Mouse (Mus musculus): ENCODE data around the gene Palm3.

Gene Palm3

DNA sequence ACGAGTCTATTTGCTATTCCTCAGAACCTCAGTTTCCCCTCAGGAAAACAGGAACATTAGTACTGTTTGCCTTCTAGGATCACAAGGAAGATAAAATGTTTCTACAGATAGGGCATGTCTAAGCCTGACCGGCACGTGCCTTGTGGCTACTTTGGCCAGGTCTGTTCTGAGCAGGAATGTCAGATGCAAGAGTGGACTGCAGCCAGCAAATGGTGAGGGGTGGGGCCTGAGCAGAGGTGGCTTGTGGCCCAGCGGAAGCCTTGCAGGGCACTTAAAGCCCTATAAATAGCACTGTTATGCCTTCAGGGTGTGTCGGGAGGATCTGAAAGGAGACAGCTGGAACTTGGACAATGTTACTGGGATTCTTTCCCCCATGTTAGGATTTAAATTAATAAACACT is 1.8 kb downstream of the Palm3 start:
- DNase-seq (ENCODE audit: low read depth, low spot score), result no peak

DNA sequence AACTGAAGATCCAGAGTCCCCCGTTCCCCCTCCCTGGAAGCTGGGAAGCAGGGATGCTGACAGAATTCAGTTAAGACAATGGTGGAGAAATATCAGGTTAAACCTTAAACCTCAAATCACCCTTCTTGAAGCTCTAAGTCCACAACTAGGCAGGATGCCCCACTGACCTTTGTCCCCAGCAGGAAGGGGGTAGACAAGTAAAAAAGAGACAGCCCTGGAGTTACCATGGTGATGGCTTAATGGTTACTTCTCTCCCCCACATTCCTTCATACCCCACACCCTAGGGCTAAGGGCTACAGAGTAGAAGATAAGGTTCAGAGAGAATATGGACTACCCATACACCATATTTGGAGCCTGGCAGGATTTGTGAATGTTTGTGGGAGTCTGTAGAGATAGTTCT is 2.4 kb downstream of the Palm3 start:
- no peak for DNase-seq (ENCODE audit: low read depth, low spot score)

DNA sequence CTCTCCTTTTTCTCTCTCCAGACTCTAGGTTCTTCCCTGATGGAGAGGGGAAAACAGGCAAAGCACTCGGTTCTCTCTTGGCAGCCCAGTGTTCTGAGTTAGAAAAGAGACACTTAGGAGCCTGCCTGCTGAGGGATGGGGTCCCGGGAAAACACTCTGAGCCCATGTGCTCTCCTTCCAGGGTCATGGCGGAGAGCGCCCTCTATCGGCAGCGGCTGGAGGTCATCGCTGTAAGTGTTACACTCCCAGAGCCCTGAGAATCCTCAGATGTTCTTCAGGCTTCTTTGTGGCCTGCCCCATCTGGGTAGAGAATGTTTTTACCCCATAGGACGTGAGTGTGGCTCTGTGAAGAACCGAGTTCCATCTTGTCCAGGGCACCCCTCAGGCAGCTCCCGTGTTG is 2.9 kb downstream of the Palm3 start:
- no peak for DNase-seq (ENCODE audit: low read depth, low spot score)

DNA sequence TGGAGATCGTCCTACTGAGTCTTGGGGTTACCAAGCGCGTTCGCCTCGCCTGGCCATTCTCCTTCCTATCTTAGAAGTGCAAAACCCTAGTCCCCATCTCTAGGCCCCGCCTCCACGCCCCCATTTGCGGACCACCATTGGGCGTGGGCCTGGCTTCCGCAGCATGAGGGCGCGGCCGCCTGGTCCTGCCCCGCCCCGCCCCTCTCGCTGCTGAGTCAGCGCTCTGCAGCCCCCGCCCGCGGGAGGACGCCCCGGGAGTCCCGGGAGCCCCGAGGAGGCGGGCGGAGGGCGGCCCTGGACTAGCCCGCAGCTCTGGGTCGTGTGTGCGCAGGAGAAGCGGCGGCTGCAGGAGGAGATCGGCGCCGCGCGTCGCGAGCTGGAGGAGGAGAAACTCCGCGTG is 4.6 kb downstream of the Palm3 start:
- no peak for DNase-seq (ENCODE audit: low read depth, low spot score)

DNA sequence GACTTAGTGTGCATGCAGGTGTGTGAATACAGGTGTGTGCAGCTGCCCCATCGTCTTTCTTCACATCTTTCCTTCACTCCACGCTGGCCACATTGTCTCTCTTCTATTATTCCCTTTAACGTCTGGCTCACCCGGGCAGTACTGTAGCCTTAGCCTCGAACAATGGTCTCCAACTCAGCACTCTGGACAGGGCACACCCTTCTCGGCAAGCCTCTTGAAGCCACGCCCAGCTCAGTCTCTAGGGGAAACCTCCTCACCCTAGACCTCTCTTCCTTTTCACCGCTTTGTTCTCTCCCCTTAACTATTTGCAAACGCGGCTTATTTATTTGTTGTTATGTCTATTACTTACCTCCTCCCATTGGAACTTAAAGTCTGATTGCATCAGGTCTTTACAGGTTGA is 6.2 kb downstream of the Palm3 start:
- no peak for DNase-seq (ENCODE audit: low read depth, low spot score)

DNA sequence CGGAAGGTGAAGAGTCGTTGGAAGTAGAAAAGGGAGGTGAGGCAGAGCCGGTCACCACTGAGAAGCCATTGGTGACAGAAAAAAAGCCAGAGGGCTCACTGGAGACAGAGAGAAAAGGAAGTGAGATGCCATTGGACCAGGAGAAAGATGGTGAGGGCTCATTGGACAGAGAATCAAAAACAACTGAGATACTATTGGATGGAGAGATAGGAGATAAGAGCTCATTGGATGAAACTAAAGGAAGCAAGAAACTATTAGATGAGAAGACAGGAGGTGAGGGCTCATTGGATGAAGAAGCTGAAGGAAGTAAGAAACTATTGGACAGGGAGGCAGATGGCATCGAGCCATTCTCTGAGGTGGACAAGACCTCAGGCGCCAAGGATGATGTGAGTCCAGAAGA is 8.0 kb downstream of the Palm3 start:
- DNase-seq (ENCODE audit: low read depth, low spot score), result no peak

DNA sequence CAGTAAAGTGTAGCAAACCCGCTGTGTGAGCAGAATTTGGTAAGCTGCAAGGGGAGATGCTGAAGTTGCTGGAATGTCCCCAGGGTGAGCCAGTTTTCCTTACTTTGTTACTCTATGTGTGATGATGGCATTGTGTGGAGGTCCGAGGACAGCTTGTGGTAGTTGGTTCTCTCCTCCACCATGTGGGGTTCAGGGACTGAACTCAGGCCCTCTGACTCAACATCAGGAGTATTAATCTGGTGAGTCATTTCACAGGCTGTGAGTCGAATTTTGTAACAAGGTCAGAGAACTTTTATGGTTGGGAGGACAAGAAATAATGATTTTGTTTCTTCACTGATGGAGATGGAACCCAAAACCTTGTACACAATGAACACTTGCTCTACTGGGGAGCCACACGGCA is 11.5 kb downstream of the Palm3 start:
- DNase-seq (ENCODE audit: low read depth, low spot score), result no peak

DNA sequence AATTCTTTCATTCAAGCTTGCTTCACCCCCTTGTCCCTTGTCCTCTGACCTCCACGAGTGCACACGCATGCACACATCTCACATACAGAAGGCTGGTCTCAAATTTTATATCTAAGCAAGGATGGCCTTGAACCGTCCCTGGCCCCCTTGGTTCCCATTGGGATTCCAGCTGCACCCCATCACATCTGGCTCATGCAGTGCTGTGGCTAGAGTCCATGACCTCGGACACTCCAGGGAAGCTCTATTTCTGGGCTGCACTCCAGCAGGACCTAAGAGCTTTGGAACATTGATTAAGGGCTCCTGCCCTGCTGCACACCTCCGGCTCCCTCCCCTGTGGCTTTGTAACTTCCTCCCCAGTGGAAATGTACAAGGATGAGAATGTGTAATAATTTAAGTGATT is 16.7 kb downstream of the Palm3 start:
- DNase-seq (ENCODE audit: low read depth, low spot score), result no peak

DNA sequence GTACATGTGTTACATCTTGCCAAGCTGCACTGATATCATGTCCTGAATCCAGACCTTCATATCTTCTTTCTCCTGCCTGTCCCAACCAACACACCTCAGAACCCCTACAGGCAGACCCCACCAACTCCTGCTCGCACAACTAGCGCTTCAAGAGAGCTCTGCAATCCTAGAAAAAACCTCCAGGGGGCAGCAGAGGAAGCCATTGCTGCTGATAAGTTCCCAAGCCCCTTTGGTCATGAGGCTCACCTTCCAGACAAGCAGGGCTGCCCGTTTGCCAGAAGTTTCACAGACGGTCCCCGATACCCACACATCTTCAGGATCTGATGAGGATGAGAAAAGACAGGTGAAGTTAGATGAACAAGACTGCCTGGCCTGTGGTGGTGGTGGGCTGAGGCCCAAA is 17.8 kb downstream of the Palm3 start:
- no peak for DNase-seq (ENCODE audit: low read depth, low spot score)

DNA sequence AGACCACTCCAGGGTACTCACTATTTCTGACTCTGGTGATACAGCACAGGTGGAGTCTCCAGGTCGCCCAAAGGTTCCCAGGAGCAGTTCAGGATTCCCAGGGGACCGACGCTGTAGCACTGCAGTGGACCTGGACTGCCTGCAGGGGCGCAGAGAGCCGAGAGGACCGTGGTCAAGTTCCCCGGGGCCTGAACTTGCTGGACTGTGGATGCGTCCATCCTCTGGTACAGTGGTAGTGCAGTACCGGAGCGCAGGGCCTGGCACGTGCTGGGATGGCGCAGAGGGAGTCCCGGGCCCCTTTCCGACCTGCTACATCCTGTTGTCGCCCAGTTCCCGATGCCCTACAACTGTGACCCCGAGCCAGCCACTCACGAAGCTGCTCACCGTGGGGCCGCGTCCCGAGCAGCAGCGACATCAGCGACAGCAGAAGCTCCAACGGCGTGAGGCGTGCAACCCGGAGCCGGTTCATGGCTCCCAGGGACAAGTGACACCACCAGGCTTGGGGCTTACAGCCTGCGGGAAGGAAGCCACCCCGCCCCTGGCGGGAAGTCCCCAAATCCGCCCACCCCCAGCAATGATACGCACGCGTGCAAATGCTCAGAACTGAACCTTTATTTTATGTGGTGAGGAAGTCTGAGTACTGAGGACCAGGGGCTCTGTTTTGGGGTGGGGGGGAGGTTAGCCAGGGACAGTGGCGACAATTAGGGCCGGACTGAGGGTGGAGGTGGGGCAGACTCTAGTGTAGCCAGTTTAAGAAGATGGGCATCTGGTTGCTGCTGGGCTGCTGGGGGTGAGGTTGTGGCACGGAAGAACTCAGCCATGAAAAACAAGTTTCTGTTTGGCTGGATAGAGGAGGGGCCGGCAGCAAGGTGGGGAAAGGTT is 21.0 kb downstream of the Palm3 start, which contains the start of gene Il27ra:
TSS of gene Il27ra (minus strand) at position 524 of the 882 bp plus-strand sequence.
- DNase-seq (ENCODE audit: low read depth, low spot score), result no peak

DNA sequence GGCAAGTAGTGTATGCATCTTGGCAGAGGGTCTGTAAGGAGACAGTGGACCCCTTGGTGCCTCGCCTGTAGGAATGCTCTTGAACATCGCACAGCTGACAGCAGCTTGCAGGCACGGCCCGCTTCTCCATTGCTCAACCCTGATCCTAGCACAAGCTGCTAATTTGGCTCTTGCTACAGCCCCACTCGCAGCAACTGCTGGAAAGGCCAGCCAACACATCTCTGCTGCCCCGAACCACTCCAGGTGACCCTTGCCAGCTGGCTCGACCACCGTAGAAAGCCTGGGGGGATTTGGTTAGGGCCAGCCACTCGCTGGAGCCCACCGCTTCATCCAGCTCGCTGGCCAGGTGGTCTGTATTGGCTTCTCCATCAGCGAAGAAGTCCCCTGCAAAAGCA is 21.7 kb downstream of the Palm3 start:
- DNase-seq (ENCODE audit: low read depth, low spot score), result no peak

DNA sequence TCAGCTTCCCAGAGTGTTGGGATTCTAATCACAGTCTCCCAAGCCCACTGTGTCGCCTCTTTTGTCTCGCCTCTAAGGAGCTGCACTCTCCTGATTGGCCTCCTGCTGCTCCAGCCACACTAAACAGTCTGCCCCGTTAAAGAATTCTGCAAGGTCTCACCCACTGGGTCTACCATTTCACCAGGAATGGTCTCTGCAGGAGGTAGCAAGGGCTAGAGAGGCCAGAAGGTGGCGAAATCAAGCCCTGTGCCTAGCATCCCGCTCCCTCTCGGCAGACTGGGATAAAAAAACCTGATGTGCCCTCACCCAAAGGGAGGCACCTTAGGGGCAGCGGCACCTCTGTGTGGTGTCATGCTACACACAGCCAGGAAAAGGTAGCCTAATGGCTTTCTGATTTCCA is 22.8 kb downstream of the Palm3 start:
- DNase-seq (ENCODE audit: low read depth, low spot score), result no peak

DNA sequence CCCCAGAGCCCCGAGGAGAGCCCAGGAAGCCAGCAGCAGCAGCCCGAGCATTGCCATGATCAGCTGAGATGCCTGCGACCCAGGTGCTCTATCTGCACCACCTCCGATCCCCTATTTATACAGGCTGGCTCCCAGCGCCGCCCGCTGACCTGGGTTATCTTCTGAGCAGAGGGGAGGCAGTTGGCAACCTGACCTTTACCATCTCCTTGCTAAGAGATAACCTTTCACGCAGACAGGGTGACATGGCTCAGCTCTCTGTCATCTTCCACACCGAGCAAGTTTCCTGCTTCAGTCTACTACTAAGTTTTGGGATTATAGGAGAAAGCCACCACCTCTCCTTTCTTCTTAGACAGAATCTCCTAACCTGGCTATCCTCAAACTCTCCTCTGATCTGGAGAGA is 23.6 kb downstream of the Palm3 start, which contains the start of gene Rln3:
TSS of gene Rln3 (minus strand) at position 101 of the 400 bp plus-strand sequence.
- no peak for DNase-seq (ENCODE audit: low read depth, low spot score)

DNA sequence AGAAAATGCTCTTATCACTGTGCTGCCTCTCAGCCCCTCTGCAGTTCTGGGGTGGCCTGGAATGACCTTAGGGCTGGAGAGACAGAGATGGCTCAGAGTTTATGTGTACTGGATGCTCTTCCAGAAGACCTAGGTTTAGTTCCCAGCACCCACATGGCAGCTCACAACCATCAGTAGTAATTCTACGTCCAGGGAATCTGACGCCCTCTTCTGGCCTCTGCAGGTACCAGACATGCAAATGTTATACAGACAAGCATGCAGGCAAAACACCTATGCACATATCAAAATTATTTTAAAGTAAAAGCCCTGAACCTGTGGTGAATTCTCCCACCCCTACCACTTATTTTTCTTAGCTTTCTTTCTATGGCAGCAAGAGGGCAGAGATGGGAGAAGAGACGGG is 25.2 kb downstream of the Palm3 start:
- DNase-seq (ENCODE audit: low read depth, low spot score), result no peak

DNA sequence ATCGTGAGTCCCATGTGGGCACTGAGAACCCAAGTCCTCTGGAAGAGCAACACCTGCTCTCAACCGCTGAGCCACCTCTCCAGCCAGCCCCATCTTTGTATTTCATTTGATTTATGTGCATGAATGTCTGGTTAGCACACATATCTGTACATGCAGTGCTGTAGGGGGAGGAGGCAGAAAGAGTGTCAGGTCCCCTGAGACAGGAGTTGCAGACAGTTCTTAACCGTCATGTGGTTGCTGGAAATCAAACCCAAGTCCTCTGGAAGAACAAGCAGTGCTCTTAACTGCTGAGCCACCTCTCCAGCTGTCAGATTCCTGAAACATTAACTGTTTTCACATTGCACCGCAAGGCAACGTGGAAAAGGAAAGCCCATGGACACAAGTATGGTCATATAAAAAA is 26.9 kb downstream of the Palm3 start:
- DNase-seq (ENCODE audit: low read depth, low spot score), result no peak

DNA sequence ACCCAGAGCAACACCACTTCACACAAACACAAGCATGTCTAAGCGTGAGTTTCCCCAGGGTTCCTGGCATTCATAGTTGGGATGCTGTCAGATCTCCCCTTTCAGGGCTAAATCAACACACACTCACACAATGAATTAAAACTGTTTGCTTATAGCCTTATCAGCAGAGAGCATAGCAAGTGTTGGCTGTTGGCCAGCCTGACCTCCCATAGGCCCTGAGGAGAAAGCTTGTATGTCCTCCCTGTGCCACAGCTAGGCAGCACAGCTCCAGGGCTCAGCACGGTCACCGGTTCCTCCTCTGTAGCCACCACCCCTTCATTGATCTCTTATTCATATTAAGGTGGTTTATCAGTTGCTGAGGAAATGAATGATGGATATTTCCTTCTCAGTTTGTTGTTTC is 31.5 kb downstream of the Palm3 start:
- no peak for DNase-seq (ENCODE audit: low read depth, low spot score)

DNA sequence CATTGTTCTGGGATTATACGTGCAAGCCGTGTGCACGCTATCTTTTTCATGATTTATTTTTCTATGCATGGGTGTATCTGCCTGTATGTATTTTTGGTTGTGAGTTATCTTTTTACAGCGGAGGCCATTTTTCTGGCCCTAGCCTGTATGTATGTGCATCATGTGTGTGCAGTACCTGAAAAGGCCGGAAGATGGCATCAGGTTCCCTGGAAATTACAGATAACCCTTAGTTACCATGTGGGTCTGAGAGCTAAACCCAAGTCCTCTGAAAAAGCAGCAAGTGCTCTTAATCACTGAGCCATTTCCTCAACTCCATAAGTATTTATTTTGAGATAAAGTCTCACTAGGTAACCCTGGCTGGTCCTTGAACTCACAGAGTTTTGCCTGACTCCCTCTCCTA is 32.0 kb downstream of the Palm3 start:
- no peak for DNase-seq (ENCODE audit: low read depth, low spot score)

DNA sequence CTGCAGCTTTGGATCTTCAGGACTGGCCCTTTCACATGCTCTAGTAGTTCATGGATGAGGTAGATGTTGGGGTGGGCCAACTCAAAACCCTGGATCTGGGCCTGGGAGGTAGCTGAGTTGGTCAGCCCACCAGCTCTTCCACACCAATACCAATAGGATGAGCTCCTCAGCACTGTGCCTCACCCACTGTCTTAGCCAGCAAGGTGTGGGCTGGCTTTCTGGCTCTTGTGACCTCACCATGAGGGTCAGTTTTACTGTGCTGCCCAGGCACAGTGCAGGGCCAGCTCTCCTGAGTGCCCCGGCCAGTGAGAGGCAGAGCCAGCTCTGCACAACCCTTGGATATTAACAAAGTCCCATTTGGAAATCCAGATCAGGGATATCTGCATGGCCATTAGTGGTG is 36.6 kb downstream of the Palm3 start:
- no peak for DNase-seq (ENCODE audit: low read depth, low spot score)

DNA sequence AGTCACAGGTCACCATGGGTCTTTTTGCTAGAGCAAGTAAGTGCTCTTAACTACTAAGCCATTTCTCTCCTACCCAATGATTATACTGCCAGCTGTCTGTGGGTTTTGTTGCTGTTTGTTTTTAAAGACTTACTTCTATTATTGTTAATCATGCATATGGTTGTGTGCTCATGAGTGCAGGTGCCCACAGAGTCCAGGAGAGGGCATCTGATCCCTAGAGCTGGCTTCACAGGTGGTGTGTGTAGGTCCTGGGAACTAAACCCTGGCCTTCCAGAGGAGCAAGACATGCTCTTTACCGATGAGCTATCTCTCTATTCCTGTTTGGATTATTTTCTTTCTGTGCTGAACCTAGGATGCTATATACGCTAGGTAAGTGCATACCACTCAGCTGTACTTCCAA is 38.0 kb downstream of the Palm3 start:
- no peak for DNase-seq (ENCODE audit: low read depth, low spot score)

DNA sequence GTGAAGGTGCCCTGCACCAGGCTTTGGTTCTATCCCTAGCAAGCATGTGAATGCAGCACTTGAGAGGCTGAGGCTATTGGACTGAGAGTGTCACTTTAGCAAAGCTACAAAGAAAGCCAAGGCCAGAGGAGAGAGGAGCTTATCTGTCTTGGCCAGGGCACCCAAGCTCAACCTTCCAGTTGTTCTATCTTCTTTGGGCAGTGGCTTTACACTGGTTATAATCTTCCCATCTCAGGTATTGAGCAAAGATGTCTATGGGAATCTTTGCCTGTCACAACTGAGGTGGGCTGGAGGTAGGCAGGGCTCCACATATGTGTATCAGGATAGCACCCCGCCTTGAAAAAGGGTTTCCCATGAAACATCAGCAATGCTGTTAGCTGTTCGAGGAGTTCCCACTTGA is 39.0 kb downstream of the Palm3 start:
- no peak for DNase-seq (ENCODE audit: low read depth, low spot score)

DNA sequence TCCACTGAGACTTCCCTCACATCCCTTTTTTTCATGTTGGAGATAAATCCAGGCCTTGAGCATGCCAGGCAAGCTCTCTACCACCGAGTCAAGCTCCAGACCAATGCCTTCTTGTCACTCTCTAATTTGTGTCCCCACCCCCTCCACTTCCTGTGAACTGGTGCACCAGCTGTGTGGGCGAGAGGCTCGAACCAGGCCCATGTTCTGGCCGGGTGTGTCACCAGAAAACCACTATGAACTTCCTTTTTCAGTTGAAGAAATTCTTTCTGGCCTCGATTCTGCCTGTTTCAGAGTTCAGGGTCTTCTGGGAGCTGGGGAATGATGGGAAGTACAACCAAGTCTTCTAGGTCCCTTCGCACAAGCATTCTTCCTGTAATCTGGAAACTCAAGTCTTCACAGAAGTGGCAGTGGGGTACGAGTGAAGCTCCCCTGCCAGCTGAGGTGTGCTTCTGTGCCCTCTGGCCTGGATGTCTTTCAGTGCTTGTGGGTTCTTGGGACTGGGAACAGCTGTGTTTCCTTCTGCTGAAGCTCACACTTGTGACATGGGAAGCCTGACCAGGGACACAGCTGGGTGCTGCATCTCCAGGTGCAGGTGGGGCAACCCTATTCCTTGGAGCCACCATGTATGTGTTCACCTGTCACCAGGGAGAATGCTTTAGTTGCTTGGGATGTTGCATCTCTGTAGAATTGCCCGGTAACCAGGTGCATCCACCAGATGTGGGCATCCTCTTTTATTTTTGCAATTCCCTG is 42.8 kb downstream of the Palm3 start:
- no peak for DNase-seq (ENCODE audit: low read depth, low spot score)

DNA sequence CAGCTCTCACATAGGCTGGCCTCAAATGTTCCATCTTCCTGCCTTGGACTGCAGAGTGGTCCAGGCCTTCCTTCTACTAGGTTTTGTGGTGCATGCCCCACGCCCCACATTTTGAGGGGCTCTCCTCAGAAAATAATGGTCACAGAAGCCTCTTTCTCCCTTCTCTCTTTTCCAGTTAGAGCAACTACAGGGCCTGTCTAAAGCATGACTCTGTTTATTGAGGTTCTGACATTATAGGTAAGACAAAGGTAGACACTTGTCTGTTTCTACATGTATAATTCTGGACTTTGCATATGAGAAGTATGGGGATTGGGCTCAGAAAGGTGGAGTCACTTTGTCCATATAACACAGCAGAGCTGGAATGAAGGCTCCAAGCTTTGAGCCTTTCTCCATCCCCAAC is 43.8 kb downstream of the Palm3 start, which contains the start of gene Gm10643:
TSS of gene Gm10643 (minus strand) at position 101 of the 400 bp plus-strand sequence.
- DNase-seq (ENCODE audit: low read depth, low spot score), result no peak

All from brain, embryonic 18.5 days (tissue).